Mouse (Mus musculus) left cerebral cortex, adult 11 months (tissue): ENCODE measurements around the gene Scgb1b27.
"Not testable (repeated sequence)": the region's sequence is repeated elsewhere in the genome, so short reads cannot be mapped to it uniquely, and the experiment has no call there.

Source experiments
- DNase-seq: peaks from one replicate; pipeline ENCODE4 v3.0.0; 2022; ENCODE audit warnings: low spot score

The Scgb1b27 gene

DNA sequence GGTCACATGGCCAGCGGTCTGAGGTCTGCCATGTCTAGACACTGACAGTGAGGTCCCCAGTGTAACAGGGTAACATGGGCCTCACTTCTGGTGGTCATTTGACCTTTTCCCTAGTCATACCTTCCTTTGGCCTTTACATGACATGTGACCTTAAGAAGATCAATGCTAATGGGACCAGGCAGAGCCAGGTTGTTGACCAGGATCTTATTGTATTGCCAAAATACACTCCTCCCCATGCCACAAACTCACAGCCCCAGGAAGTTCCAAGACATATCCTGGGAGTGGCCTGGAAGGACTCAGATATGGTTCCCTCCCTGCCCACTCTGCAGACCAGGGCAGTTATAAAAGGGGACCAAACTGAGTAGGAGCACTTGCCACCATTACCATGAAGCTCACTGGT lies at the start of gene Scgb1b27:
Gene Scgb1b27, plus strand, starts transcription at position 301 of the 400 bp plus-strand sequence.
- not testable (repeated sequence) for DNase-seq

DNA sequence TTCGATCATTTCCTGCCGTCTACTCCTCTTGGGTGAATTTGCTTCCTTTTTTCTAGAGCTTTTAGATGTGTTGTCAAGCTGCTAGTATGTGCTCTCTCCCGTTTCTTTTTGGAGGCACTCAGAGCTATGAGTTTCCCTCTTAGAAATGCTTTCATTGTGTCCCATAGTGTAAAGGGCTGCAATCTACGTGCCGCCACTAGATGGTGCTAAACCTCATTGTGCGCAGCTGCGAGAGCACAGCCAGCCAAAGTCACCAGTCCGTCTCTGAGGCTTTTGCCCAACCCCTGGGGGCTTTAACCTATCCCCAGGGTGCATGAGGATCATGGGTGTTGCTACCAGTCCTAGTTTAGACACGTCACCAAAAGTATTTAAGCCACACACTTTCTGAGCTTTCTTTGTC lies 39.0 kb upstream of the Scgb1b27 start:
- DNase-seq, result not testable (repeated sequence)

GRCm38 (mm10) chr7:34013842-34014241 lies 7.4 kb upstream of the Scgb1b27 start, which contains the start of gene Scgb2b27:
Scgb2b27 (minus strand) TSS chr7:34013942.
- DNase-seq, result no peak

DNA sequence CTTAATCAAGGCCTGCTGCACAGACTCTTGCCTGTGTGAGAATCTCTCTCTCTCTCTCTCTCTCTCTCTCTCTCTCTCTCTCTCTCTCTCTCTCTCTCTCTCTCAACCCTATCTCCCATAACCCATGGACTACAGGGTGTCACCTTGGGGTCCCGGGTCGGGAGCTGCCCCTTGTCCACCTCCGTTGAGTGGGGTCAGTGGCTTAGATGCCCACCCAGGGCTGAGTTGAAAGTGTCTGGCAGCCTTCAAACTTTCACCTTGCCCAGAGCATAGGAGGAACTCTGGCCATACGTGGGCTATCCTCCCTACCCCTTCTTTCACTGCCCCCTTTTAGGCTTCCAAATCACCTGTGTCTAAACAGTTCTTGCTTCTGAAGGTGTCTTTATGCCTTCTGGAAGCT lies 4.4 kb downstream of the Scgb1b27 start:
- DNase-seq, result no peak

GRCm38 (mm10) chr7:34027202-34027601 lies 5.9 kb downstream of the Scgb1b27 start:
- DNase-seq, result not testable (repeated sequence)

DNA sequence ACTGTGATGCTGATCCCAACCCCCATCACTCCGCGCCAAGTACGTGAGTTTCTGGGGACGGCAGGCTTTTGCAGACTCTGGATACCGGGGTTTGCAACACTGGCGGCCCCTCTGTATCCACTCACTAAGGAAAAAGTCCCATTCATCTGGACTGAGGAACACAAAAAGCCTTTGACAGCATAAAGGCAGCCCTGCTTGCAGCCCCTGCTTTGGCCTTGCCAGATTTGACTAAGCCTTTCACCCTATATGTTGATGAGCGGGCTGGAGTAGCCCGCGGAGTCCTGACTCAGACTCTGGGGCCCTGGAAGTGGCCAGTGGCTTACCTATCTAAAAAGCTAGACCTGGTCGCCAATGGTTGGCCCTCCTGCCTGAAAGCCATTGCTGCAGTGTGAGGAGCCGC lies 8.7 kb downstream of the Scgb1b27 start:
- DNase-seq, result no peak

DNA sequence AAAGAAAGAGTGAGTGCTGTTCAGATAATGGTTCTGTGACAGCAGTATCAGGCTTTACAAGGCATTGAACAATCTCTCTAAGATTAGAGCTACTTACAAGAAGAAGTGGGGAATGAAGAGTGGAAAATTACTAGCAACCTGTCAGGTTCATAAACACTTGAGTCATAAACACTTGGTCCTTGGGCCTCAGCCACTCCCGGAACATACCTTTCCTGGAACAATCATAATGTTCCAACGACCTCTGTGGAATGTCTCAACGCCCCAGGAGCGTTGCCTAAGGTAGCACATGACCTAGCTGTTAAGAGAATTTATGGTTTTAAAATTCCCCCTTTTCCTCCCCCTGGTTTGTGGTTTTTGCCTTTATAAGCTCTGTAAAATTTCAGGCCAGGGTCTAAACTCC lies 13.3 kb downstream of the Scgb1b27 start:
- not testable (repeated sequence) for DNase-seq

DNA sequence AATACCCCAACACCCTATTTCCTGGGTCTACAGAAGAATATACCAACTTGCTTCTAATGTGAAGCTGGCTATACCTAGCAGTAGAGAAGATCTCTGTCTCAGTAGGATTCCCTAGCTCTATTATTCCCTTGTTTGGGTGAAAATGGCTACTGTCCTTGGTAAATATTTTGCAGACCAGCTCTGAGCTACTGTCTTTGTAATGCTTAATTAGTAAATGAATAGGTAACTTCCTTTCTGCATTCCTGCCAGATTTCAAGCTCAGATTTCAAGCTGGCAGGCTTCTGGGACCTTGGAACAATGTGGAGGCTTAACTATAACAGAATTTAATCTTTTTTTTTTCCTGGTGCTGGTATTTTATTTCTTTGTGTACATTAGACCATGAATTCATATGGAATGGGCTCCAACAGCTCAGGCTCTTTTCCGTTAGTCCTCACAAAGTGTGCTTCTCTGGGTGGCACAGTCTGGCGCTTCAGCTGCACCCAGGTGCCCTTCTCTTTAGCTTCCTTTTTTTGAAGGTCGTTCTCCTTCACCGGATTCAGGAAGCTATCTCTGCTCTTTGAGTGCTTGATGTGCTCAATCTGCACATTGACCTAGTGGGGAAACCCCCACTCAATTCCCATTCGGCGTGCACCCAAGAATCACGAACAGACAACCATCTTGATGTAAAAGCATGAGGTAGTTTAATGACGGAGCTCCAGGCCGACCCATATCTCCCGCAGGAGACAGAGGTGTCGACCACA lies 15.0 kb downstream of the Scgb1b27 start:
- DNase-seq, result not testable (repeated sequence)

- not testable (repeated sequence) for DNase-seq
Observed at GRCm38 (mm10) chr7:34068132-34068531, 46.8 kb downstream of the Scgb1b27 start.
